Mouse (Mus musculus) cortical plate, adult 2 months (tissue): ENCODE measurements at regions not wholly inside any gene's neighbourhood (a gene's known extent, or its start where the extent isn't known, plus 50 kb on each side); places are given as distances from the start of the nearest gene placed in this dataset.

Experiments used
- CTCF ChIP-seq: fragments of 200-500 bp; IDR thresholded peaks from 2 replicates; pipeline ENCODE4 v1.5.1; 2011; ENCODE audit warnings: mild to moderate bottlenecking, control low read depth, low read length; ENCODE audit not compliant: insufficient read depth; ENCODE audit errors: extremely low read depth
- POLR2A ChIP-seq: fragments of 200-500 bp; IDR thresholded peaks from 2 replicates; pipeline ENCODE4 v1.6.1; 2011; ENCODE audit warnings: mild to moderate bottlenecking, low read length, control low read depth; ENCODE audit not compliant: insufficient read depth; ENCODE audit errors: extremely low read depth

- no peak for TF ChIP-seq POLR2A
- TF ChIP-seq CTCF: no peak
Observed at GRCm38 (mm10) chr12:58544862-58545261, 275.8 kb upstream of the Clec14a start.
